Mouse (Mus musculus) hindlimb bud, embryonic 11.5 days (tissue): ENCODE measurements around the gene Pts.

Source experiments
- DNase-seq: peaks from one replicate; pipeline ENCODE4 v3.0.0-alpha.2; 2012; ENCODE audit warnings: low read depth, low spot score; ENCODE audit errors: extremely low spot score

Pts gene

DNA sequence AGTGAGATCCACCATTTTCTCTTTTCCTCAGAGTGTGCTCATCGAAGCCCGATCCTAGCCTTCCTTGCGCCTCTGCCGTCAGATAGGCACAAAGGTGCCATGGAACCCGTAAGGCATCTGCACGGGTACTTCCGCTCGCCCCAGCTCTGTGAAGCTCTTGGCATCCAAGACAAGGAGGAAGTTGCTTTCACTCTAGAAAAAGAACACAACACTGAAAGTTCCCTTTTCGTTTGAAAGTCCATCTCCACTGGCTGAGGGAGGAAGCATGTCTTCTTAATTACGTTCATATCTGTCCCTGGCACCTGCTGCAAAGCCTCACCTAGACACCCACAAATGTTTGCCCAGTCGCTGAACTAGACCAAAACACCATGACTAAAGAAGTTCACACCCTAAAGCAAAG lies 4.8 kb upstream of the Pts start:
- no peak for DNase-seq

GRCm38 (mm10) chr9:50530890-50531289 lies 2.4 kb upstream of the Pts start:
- DNase-seq: no peak

DNA sequence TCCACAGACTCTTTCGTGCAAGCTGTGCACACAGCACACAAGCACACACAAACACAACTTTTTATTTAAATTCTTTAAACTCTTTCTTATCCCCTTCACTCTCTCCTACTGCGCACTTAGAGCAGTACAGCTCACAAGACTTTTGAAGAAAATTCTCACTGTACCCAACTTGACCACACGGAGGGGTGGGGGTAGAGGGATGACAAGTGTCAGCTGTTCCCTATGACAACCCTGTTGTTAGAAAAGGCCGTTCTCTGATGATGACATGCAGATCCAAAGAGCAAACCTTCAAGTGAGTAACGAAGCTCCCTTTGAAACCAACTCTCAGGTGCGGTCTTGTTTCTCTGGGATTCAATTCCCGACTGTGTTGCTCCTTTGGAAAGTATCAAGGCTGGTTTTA lies 664 bp downstream of the Pts start:
- DNase-seq: no peak

DNA sequence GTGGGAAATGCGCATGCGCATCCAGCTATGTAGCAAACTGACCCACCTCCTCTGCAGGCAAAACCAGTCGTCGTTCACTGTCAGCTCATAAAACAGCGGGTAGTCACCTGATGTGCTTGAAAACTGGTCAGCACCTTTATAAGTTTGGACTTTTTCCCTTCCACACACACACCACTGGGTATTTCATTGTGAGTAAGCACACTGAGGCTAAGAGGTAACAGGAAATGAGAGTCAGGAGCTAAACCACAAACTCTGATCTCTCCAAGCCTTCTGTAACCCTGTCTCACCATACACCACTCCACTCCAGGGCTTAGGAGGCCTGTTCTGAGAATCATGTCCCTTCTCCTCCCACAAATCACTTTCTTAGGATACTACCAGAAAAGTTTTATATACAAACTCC lies 2.9 kb downstream of the Pts start:
- DNase-seq: no peak

- DNase-seq: no peak
Observed at GRCm38 (mm10) chr9:50524936-50525335, 3.6 kb downstream of the Pts start.

DNA sequence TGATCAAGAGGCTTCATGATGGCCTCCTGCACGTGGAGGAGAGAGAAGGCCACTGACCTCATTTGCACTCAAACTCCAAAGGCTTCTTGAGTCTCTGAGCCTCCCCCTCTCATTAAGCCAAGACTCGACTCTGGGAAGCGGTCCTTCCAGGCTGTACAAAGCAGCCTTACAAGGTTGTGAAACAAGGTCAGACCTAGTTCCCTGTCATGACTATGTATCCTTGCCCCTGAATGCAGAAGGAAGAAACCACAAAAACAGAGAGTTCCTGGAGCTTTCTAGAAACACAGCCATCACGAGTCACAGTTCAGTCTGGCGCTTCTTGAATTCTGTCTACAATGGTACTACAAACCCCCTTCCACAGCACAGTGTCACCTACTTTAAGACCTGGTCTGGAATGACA lies 6.0 kb downstream of the Pts start:
- DNase-seq: no peak

DNA sequence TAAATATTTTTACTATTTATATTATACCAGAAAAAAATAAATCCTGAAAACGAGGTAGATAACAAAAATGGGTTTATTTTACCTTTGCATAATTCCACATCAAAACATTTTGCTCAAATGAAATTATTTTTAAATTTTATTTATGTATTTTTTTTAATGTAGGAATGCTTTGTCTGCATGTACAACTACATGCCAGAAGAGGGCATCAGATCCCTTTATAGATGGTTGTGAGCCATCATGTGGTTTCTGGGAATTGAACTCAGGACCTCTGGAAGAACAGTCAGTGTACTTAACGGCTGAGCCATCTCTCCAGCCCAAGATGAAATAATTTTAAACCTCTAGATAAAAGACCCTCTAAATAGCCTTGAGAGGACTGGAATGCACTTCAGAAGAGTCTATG lies 7.0 kb downstream of the Pts start:
- no peak for DNase-seq

DNA sequence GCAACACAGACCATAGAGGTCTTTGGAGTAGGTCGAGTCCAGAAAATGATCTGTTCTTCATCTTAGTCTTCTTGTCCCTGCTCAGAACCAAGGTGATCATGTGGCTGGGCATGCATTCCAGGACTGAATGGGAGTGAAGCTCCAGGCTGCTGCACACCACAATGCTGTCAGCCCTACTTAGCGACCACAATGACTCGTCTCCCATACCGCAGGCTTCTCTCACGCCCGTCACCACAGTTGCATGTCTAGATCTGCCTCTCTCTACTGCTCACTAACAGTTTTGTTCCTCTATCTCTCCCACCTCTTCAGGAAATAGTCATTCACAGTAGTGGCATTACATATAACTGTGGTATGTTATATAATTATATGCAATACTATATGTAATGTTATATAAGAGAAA lies 7.8 kb downstream of the Pts start:
- no peak for DNase-seq

GRCm38 (mm10) chr9:50518781-50519180 lies 9.7 kb downstream of the Pts start:
- no peak for DNase-seq

DNA sequence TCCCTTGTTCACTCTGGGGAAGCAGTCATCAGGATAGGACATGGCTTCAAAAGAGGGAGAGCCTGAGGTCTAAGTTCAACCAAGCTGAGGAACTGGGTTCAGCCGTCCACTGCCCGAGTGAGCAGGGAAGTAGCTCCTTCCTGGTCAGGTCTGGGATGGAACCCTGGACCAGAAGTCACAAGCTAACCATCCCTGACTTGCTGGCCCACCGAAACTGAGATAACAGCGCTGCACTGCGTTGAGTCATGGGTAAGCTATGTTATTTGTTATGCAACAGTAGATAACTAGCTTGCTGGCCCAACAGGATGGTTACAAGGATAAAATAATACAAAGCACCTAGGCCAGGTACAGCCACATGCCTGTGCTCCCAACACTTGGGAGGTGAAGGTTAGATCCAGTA lies 13.1 kb downstream of the Pts start:
- no peak for DNase-seq

GRCm38 (mm10) chr9:50507570-50507969 lies 21.0 kb downstream of the Pts start:
- no peak for DNase-seq

- no peak for DNase-seq
Observed at GRCm38 (mm10) chr9:50505405-50505804, 23.1 kb downstream of the Pts start.

DNA sequence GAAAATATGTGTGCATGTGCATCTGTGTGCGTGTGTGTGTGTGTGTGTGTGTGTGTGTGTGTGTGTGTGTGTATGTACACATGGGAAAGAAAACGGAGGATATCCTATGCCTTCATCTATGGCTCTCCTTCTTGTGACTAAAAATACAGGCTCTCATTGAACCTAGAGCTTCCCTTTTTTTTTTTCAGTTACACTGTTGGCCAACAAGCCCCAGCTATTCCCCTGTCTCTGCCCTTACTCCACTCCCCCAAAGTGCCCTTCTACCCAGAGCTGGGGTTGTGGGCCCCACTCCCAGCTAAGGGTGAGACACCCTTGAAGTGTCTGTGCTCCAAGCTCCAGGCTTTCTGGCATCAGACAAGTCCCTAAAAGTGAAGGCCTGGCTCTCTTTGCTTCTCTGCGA lies 25.6 kb downstream of the Pts start:
- no peak for DNase-seq

DNA sequence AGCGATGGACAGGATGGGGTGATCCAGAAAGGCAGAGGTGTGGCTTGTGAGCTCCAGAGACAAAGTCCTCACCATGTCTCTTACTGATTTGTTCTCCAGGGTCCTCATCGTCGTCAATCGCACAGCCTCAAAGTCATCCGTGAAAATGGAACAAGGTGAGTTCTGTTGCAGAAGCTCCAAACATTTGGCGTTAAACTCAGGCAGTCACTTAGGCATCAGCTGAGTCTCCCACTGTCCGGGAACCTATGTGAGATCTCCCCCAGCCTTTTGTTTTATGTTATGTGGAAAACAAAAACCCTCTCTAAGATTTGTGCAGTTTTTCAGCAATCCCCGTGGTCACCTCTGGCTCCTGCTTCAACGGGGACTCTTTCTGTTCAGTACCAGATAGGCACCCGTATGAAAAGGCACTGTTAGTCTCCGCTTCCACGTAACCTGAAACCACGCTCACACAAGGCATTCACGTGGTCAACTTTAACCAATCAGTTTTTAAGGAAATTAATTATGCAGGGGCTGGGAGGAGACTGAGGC lies 27.5 kb downstream of the Pts start:
- peak; percentile 62 for DNase-seq

DNA sequence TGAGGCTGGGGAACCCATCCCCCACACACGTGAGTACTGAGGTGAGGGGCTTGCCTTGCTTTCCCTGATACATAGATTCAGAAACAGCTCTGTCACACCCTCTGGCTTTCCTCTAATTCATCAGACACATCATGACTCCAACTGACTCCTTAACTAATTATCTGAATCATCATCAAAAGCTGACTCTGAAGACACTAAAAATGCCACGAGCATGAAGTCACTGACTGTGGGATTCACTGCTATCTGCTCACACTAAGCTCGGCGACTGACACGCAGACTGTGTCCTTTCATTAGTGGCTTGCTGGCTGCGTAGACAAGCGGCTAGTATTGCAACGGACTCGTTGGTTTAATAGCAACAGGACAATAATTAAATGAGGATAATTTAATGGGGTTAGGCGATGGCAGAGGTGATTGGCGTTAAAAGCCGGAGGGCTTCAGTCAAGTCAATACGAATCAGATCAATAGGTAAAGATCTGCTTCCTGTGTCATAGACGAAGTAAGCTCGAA lies 28.0 kb downstream of the Pts start:
- DNase-seq: no peak

DNA sequence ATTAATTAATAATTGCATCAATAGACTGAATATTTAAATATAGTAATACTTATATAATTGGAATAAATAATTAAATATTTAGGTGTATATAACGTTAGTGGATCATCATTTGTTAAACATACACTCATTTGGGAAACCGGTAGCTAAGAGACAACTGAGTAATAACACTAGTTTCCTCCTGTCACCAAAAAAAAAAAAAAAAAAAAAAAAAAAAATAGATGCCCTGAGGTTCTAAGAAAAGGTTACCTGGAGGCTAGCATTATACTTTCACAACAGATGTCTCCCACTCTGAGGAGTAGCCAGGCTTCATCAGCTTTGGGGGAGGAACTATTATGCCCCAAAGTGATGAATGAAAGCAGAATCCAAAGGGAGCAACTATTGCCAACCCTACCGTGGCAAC lies 28.7 kb downstream of the Pts start:
- no peak for DNase-seq

- no peak for DNase-seq
Observed at GRCm38 (mm10) chr9:50498815-50499214, 29.7 kb downstream of the Pts start.

- no peak for DNase-seq
Observed at GRCm38 (mm10) chr9:50497536-50497935, 31.0 kb downstream of the Pts start.

DNA sequence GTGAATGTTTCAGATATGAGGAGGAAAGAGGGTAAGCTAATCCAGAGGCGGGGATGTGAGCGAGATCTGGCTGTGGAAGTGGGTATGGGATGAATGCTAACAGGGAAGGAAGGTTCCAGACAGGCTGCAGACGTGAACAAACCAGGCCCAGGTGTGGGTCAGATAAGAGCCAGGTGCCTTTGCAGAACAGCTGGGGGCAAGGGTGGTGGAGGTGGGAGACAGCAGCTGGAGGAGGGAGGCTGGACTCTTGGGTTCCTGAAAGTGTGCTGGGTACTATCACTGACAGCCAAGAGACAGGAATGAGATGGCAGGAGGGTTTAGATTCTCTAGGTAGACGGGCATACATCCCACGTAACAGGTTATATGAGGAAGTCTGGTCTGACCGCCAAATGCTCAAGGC lies 31.4 kb downstream of the Pts start:
- no peak for DNase-seq

DNA sequence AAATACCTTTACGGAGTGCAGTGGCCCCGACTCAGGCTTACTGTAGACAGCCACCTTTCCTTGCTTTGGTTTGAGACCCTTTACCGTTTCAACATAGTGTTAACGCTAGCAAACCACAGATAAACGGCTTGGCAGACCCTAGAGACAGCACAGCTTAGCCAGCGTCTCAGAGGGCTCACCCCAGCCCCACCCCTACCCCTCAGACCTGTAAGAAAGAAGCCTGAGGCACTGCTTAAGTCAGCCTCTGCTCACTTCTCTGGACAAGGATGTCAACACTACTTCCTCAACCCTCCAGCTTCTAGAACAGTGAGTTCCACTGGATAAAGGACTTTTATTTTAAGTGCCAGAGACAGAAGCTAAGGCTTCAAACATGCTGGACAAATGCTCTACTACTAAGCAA lies 32.0 kb downstream of the Pts start:
- DNase-seq: no peak

DNA sequence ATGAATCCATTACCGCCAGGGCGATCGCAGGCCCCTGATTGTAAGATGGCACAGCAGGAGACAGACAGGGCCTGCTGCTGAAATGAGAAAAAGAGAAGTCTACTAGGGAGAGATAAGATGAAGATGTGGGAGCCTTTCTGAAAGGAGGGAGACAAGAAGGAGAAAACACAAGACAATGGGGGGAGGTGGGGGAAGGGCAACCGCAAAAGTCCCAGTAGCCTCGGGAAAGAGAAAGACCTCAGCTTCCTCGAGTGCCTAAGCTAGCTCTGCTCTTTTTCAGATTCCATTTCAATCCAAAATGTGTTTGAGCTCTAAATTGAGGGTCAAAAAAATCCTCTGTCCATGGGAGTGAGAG lies 32.4 kb downstream of the Pts start:
- no peak for DNase-seq

GRCm38 (mm10) chr9:50495405-50496150 lies 32.9 kb downstream of the Pts start:
- DNase-seq: no peak

DNA sequence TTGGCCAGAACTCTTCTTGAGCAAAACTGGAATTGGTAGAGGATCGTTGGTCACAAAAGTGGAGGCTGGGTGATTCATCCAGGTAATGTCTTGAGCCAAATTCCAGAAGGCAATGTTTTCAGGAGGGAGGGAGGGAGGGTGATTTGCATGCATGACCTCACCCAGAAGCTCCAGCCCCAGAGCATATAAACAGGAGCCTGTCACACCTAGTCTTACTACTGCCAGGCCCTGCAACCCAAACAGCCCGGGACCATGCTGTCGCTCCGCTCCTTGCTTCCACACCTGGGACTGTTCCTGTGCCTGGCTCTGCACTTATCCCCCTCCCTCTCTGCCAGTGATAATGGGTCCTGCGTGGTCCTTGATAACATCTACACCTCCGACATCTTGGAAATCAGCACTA lies 34.2 kb downstream of the Pts start, which contains the start of gene Plet1:
Gene Plet1 (plus strand): TSS at position 215 of the 400 bp plus-strand sequence.
- no peak for DNase-seq
